Comparison of ENCODE assay signal across 9 mouse cellular contexts in the genomic region with DNA sequence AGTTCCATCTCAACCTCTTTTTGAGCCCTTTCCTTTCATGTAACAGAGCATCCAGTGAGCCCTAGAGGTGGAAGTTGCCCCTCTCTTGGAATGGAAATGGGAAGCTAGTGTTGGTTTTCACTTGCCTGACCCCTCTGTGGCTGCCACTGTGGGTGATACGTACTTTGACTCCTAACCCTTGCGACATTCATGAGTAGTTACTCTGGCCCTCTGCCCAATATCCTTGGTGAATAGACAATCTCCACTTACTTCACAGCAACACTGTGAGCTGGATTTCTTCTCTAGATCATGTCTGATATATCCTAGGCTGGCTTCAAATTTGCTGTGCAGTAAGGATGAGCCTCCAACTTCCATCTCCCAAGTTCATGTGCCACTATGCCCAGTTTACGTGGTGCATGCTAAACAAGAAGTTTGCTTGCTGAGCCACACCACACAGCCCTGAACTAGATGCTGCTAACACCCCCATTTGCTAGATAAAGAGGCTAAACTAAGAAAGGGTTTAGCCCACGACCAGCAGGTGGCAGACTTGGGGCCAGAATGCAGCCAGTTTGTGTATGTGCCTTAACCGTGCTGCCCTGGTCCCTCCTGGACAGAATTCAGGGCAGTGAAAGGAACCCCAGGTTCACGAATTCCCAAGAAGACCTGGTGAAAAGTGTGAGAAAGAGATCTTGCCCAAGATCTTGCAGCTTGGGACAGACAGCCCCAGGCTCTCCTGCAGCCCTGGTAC. TPM values are rescaled to one million over a fixed set of nuclear protein-coding genes. Genes with fewer than 3 reads are reported as not detected.
A peak's percentile ranks its signal among the peaks of the same experiment; 100 is the strongest.
DNase-seq lines count a peak whose midpoint lies in the region; ATAC-seq and TF ChIP-seq lines count a peak whose summit lies in the region.
"Had no signal": no experiment of that assay in that cellular context is flagged by ENCODE, and none has a peak within 500 bp of the region (broad histone marks: within the 10 kb centered on the region; RNA-seq: fewer than 3 reads in every experiment).

No protein-coding gene starts in this region.

- no peak overlapping the region for H3K4me3 ChIP-seq in forebrain, embryonic 14.5 days (ENCODE audit: low read depth, low read length)
- H3K4me3 ChIP-seq in forebrain, embryonic 13.5 days, result no peak overlapping the region
- H3K4me3 ChIP-seq in bone marrow macrophage, adult 2 months (ENCODE audit: insufficient read depth, low read length), result no peak overlapping the region
- no peak overlapping the region for H3K4me3 ChIP-seq in embryonic fibroblast, embryonic 13.5 days (ENCODE audit: insufficient read depth, low read length)
- no peak overlapping the region for H3K4me3 ChIP-seq in kidney, adult 2 months (ENCODE audit: insufficient read depth, low read depth, low read length)
- H3K4me3 ChIP-seq in liver, embryonic 13.5 days (replicated peaks), result no peak overlapping the region
- H3K4me3 ChIP-seq: lung, embryonic 15.5 days had no signal

- no peaks in the 10 kb centered on the region for H3K36me3 ChIP-seq in forebrain, embryonic 14.5 days (ENCODE audit: control insufficient read depth, insufficient read depth, low read length)
- H3K36me3 ChIP-seq in forebrain, embryonic 13.5 days (ENCODE audit: poor library complexity, severe bottlenecking), result no peaks in the 10 kb centered on the region
- no peaks in the 10 kb centered on the region for H3K36me3 ChIP-seq in kidney, adult 2 months (ENCODE audit: control insufficient read depth, insufficient read depth, low read length)
- H3K36me3 ChIP-seq in liver, embryonic 13.5 days, result no peaks in the 10 kb centered on the region
- H3K36me3 ChIP-seq: lung, embryonic 15.5 days had no signal

- no peak overlapping the region for H3K9ac ChIP-seq in forebrain, embryonic 14.5 days (ENCODE audit: low read length)
- no peak overlapping the region for H3K9ac ChIP-seq in forebrain, embryonic 13.5 days
- no peak overlapping the region for H3K9ac ChIP-seq in liver, embryonic 13.5 days
- H3K9ac ChIP-seq: lung, embryonic 15.5 days had no signal

- peak; percentile 64 for TF ChIP-seq CTCF in bone marrow macrophage, adult 2 months (IDR thresholded peaks at IDR 0.05; ENCODE audit: low read depth, low read length)
- TF ChIP-seq CTCF in embryonic fibroblast, embryonic 13.5 days (IDR thresholded peaks at IDR 0.05; ENCODE audit: borderline replicate concordance, insufficient read depth, low read length), result peak; percentile 79; the same call in 1 of the 2 replicates
- TF ChIP-seq CTCF in kidney, adult 2 months (conservative IDR thresholded peaks at IDR 0.05; ENCODE audit: insufficient read depth, insufficient read length, low read depth, low read length), result peak; percentile 85

- peaks cover 38% of the 10 kb centered on the region for H3K27me3 ChIP-seq in forebrain, embryonic 14.5 days (replicated peaks; ENCODE audit: control insufficient read depth, insufficient read depth, low read length)
- peaks cover 55% of the 10 kb centered on the region for H3K27me3 ChIP-seq in forebrain, embryonic 13.5 days
- no peaks in the 10 kb centered on the region for H3K27me3 ChIP-seq in kidney, adult 2 months (replicated peaks; ENCODE audit: control insufficient read depth, insufficient read depth, low read length)
- peaks cover 47% of the 10 kb centered on the region for H3K27me3 ChIP-seq in liver, embryonic 13.5 days

- WGBS in forebrain, embryonic 14.5 days, result 31% methylated on average over 6 of the region's 6 CpGs
- WGBS in forebrain, embryonic 13.5 days, result 30% methylated on average over 6 of the region's 6 CpGs
- 21% methylated on average over 6 of the region's 6 CpGs for WGBS in kidney, adult 2 months
- 21% methylated on average over 6 of the region's 6 CpGs for WGBS in liver, embryonic 13.5 days (ENCODE audit: insufficient replicate concordance)

- H3K27ac ChIP-seq in forebrain, embryonic 14.5 days (ENCODE audit: low read depth, low read length), result no peak overlapping the region
- H3K27ac ChIP-seq in forebrain, embryonic 13.5 days, result no peak overlapping the region
- no peak overlapping the region for H3K27ac ChIP-seq in bone marrow macrophage, adult 2 months (ENCODE audit: insufficient read depth, low read depth, low read length)
- H3K27ac ChIP-seq in embryonic fibroblast, embryonic 13.5 days (ENCODE audit: insufficient read depth, low read length), result no peak overlapping the region
- no peak overlapping the region for H3K27ac ChIP-seq in kidney, adult 2 months (ENCODE audit: insufficient read depth, low read depth, low read length)
- H3K27ac ChIP-seq in liver, embryonic 13.5 days, result no peak overlapping the region

- TF ChIP-seq POLR2A in bone marrow macrophage, adult 2 months (IDR thresholded peaks at IDR 0.05; ENCODE audit: borderline replicate concordance, low read depth, low read length), result no peak
- TF ChIP-seq POLR2A in embryonic fibroblast, embryonic 13.5 days (IDR thresholded peaks at IDR 0.05; ENCODE audit: low read depth, low read length), result no peak
- TF ChIP-seq POLR2A in kidney, adult 2 months (IDR thresholded peaks at IDR 0.05; ENCODE audit: low read depth, low read length), result no peak

- no peaks in the 10 kb centered on the region for H3K9me3 ChIP-seq in forebrain, embryonic 14.5 days (replicated peaks; ENCODE audit: control insufficient read depth, low read length)
- no peaks in the 10 kb centered on the region for H3K9me3 ChIP-seq in forebrain, embryonic 13.5 days (replicated peaks)
- H3K9me3 ChIP-seq in liver, embryonic 13.5 days (replicated peaks), result no peaks in the 10 kb centered on the region
- H3K9me3 ChIP-seq: lung, embryonic 15.5 days had no signal

- peak; percentile 67 for DNase-seq in forebrain, embryonic 14.5 days (ENCODE audit: low spot score)
- peak; percentile 62 for DNase-seq in A20 (ENCODE audit: low read depth, low spot score)
- DNase-seq in kidney, adult 2 months, result peak; percentile 78
- DNase-seq in liver, embryonic 13.5 days, result peak; percentile 34
- DNase-seq in retina, postnatal 7 days (ENCODE audit: low read depth, low spot score), result peak; percentile 34

- H3K4me1 ChIP-seq in forebrain, embryonic 14.5 days (ENCODE audit: control insufficient read depth, insufficient read depth, low read length), result peaks cover 3% of the 10 kb centered on the region; the same call in 1 of the 2 replicates
- H3K4me1 ChIP-seq in forebrain, embryonic 13.5 days, result peaks cover 7% of the 10 kb centered on the region
- no peaks in the 10 kb centered on the region for H3K4me1 ChIP-seq in bone marrow macrophage, adult 2 months (ENCODE audit: control insufficient read depth, insufficient read depth, low read length)
- H3K4me1 ChIP-seq in embryonic fibroblast, embryonic 13.5 days (ENCODE audit: control insufficient read depth, insufficient read depth, low read length), result no peaks in the 10 kb centered on the region
- H3K4me1 ChIP-seq in kidney, adult 2 months (ENCODE audit: control insufficient read depth, insufficient read depth, low read length), result peaks cover 3% of the 10 kb centered on the region; the same call in 1 of the 2 replicates
- peaks cover 7% of the 10 kb centered on the region; the same call in 1 of the 2 replicates for H3K4me1 ChIP-seq in liver, embryonic 13.5 days (replicated peaks)

- no peak for ATAC-seq in forebrain, embryonic 14.5 days
- no peak for ATAC-seq in forebrain, embryonic 13.5 days
- no peak for ATAC-seq in liver, embryonic 13.5 days (ENCODE audit: low read depth)

- no peak overlapping the region for H3K4me2 ChIP-seq in forebrain, embryonic 14.5 days (ENCODE audit: low read length)
- no peak overlapping the region for H3K4me2 ChIP-seq in forebrain, embryonic 13.5 days
- H3K4me2 ChIP-seq in liver, embryonic 13.5 days, result no peak overlapping the region
- H3K4me2 ChIP-seq: lung, embryonic 15.5 days had no signal

RNA-seq across cellular contexts. Expression of a gene that starts 1.3 kb away (rescaled TPM):
- 0.20 and 0.40 TPM in 2 replicates for polyA plus RNA-seq in forebrain, embryonic 14.5 days (2014; fragmentation: Nextera tagmentation; extraction: Ambion mirVana)
- polyA plus RNA-seq in forebrain, embryonic 13.5 days (2015; fragmentation: Nextera tagmentation; extraction: Ambion mirVana), result 0.50 and 0.70 TPM in 2 replicates
- not detected in 2 replicates for polyA plus RNA-seq in bone marrow macrophage, adult 2 months (2012; ENCODE audit: insufficient read depth, insufficient read length, missing spikeins)
- not detected in 2 replicates for polyA plus RNA-seq in embryonic fibroblast, embryonic 13.5 days (2011; ENCODE audit: insufficient read length, low read depth, missing spikeins)
- polyA plus RNA-seq in kidney, adult 2 months (2012; rRNA removed), result 0.68 and 0.75 TPM in 2 replicates
- 0.03 and 0.16 TPM in 2 replicates for polyA plus RNA-seq in liver, embryonic 13.5 days (2015; fragmentation: Nextera tagmentation; extraction: Ambion mirVana)

RNA-seq across cellular contexts. Expression of a gene that starts 5.5 kb away (rescaled TPM):
- 6.3 and 6.7 TPM in 2 replicates for polyA plus RNA-seq in forebrain, embryonic 14.5 days (2014; fragmentation: Nextera tagmentation; extraction: Ambion mirVana)
- 6.3 and 6.5 TPM in 2 replicates for polyA plus RNA-seq in forebrain, embryonic 13.5 days (2015; fragmentation: Nextera tagmentation; extraction: Ambion mirVana)
- not detected in 2 replicates for polyA plus RNA-seq in bone marrow macrophage, adult 2 months (2012; ENCODE audit: insufficient read depth, insufficient read length, missing spikeins)
- polyA plus RNA-seq in embryonic fibroblast, embryonic 13.5 days (2011; ENCODE audit: insufficient read length, low read depth, missing spikeins), result 1.0 and 1.5 TPM in 2 replicates
- 9.5 and 11.3 TPM in 2 replicates for polyA plus RNA-seq in kidney, adult 2 months (2012; rRNA removed)
- 0.12 and 0.22 TPM in 2 replicates for polyA plus RNA-seq in liver, embryonic 13.5 days (2015; fragmentation: Nextera tagmentation; extraction: Ambion mirVana)

RNA-seq across cellular contexts. Expression of a gene that starts 30.0 kb away (rescaled TPM):
- polyA plus RNA-seq in forebrain, embryonic 14.5 days (2014; fragmentation: Nextera tagmentation; extraction: Ambion mirVana), result not detected in 2 replicates
- not detected in 2 replicates for polyA plus RNA-seq in forebrain, embryonic 13.5 days (2015; fragmentation: Nextera tagmentation; extraction: Ambion mirVana)
- polyA plus RNA-seq in bone marrow macrophage, adult 2 months (2012; ENCODE audit: insufficient read depth, insufficient read length, missing spikeins), result not detected in 2 replicates
- not detected in 2 replicates for polyA plus RNA-seq in embryonic fibroblast, embryonic 13.5 days (2011; ENCODE audit: insufficient read length, low read depth, missing spikeins)
- 13.0 and 15.0 TPM in 2 replicates for polyA plus RNA-seq in kidney, adult 2 months (2012; rRNA removed)
- not detected in 2 replicates for polyA plus RNA-seq in liver, embryonic 13.5 days (2015; fragmentation: Nextera tagmentation; extraction: Ambion mirVana)
- polyA plus RNA-seq: lung, embryonic 15.5 days had no signal

RNA-seq across cellular contexts. Expression of a gene that starts 32.0 kb away (rescaled TPM):
- polyA plus RNA-seq in forebrain, embryonic 14.5 days (2014; fragmentation: Nextera tagmentation; extraction: Ambion mirVana), result 0.13 and 0.96 TPM in 2 replicates
- polyA plus RNA-seq in forebrain, embryonic 13.5 days (2015; fragmentation: Nextera tagmentation; extraction: Ambion mirVana), result 0.30 and 0.58 TPM in 2 replicates
- polyA plus RNA-seq in bone marrow macrophage, adult 2 months (2012; ENCODE audit: insufficient read depth, insufficient read length, missing spikeins), result not detected in 2 replicates
- polyA plus RNA-seq in embryonic fibroblast, embryonic 13.5 days (2011; ENCODE audit: insufficient read length, low read depth, missing spikeins), result 0.98 TPM in 1 of 2 replicates, not detected in the other
- polyA plus RNA-seq in kidney, adult 2 months (2012; rRNA removed), result 0.25 and 0.33 TPM in 2 replicates
- polyA plus RNA-seq in liver, embryonic 13.5 days (2015; fragmentation: Nextera tagmentation; extraction: Ambion mirVana), result not detected in 2 replicates

RNA-seq across cellular contexts. Expression of a gene that starts 42.8 kb away (rescaled TPM):
- polyA plus RNA-seq in forebrain, embryonic 14.5 days (2014; fragmentation: Nextera tagmentation; extraction: Ambion mirVana), result 20.8 and 24.1 TPM in 2 replicates
- polyA plus RNA-seq in forebrain, embryonic 13.5 days (2015; fragmentation: Nextera tagmentation; extraction: Ambion mirVana), result 20.9 and 21.2 TPM in 2 replicates
- 11.6 and 19.1 TPM in 2 replicates for polyA plus RNA-seq in bone marrow macrophage, adult 2 months (2012; ENCODE audit: insufficient read depth, insufficient read length, missing spikeins)
- polyA plus RNA-seq in embryonic fibroblast, embryonic 13.5 days (2011; ENCODE audit: insufficient read length, low read depth, missing spikeins), result 14.8 and 17.0 TPM in 2 replicates
- polyA plus RNA-seq in kidney, adult 2 months (2012; rRNA removed), result 11.3 and 11.5 TPM in 2 replicates
- polyA plus RNA-seq in liver, embryonic 13.5 days (2015; fragmentation: Nextera tagmentation; extraction: Ambion mirVana), result 8.4 and 10.6 TPM in 2 replicates

Comparison
In these comparisons a context has a peak if more than half of its experiments do, and no peak if none do; other contexts are left out.
1. RNA of a gene that starts 30.0 kb away (polyA plus RNA-seq): 13.0 to 15.0 TPM in kidney, adult 2 months; not detected in liver, embryonic 13.5 days, not detected in forebrain, embryonic 14.5 days, not detected in forebrain, embryonic 13.5 days, not detected in bone marrow macrophage, adult 2 months and not detected in embryonic fibroblast, embryonic 13.5 days; every median in the first group is over 10 times any median in the second.
2. Peak in every context shown above with its lines, with median percentiles within 50 percentile points of each other: DNase-seq and CTCF ChIP-seq.